Mouse (Mus musculus) inflammation-experienced regulatory T-cells (primary cell): ENCODE data around the gene Cep350. TPM values are rescaled to one million over a fixed set of nuclear protein-coding genes. Genes with fewer than 3 reads are reported as not detected.

ENCODE experiments used
- polyA plus RNA-seq, 2 experiments: library from polyadenylated mRNA; unstranded; fragments of 100-300 nt; shearing (Covaris generic); gene quantifications; one replicate each; pipeline ENCODE4 v1.2.1; 2017

Gene Cep350
- polyA plus RNA-seq: 10 to 100 TPM; 40.4 to 51.7 TPM

GRCm38 (mm10) chr1:155973068-155973718, at the start of gene Cep350:
Cep350 (minus strand) TSS chr1:155973255.

GRCm38 (mm10) chr1:155812581-155813499, 160.2 kb downstream of the Cep350 start, which contains the start of gene Qsox1:
Qsox1 (minus strand) TSS chr1:155812889.

Other genes starting within 250 kb of the Cep350 start
- 1 to 10 TPM in 1 of 2 experiments, under 1 TPM in 1; 0.27 to 1.6 TPM for gene Lhx4, start 221.6 kb downstream of the Cep350 start, polyA plus RNA-seq
- 10 to 100 TPM; 46.6 to 54.6 TPM for gene Qsox1, start 160.4 kb downstream of the Cep350 start, polyA plus RNA-seq
- gene Tor1aip2, start 62.1 kb upstream of the Cep350 start, polyA plus RNA-seq: 10 to 100 TPM; 37.0 to 52.1 TPM
- gene Tor1aip1, start 63.2 kb upstream of the Cep350 start, polyA plus RNA-seq: 10 to 100 TPM; 65.4 to 88.1 TPM
- under 1 TPM; 0.06 to 0.73 TPM for gene Fam163a, start 231.8 kb upstream of the Cep350 start, polyA plus RNA-seq